Mouse (Mus musculus) lung, postnatal 0 days (tissue): ENCODE data around the gene Pds5b. TPM values are rescaled to one million over a fixed set of nuclear protein-coding genes. Genes with fewer than 3 reads are reported as not detected.
"Not testable (repeated sequence)": the region's sequence is repeated elsewhere in the genome, so short reads cannot be mapped to it uniquely, and the experiment has no call there.

Source experiments
- ATAC-seq: fragments of 200-750 bp; cut with Nextera tagmentation; 2 replicates; pipeline ENCODE4 v1.8.0; 2017; ENCODE audit warnings: moderate library complexity
- DNase-seq: peaks from one replicate; pipeline ENCODE4 v3.0.0-alpha.2; 2016; ENCODE audit warnings: low spot score
- H3K27ac ChIP-seq: fragments of 300-500 bp; sonication (generic); 2 replicates; pipeline ENCODE4 v1.5.1; 2014; ENCODE audit warnings: antibody characterized with exemption, mild to moderate bottlenecking, low read length, mixed read lengths
- H3K27me3 ChIP-seq: fragments of 300-500 bp; sonication (generic); replicated peaks from 2 replicates; pipeline ENCODE4 v1.6.1; 2014; ENCODE audit warnings: low read length, mixed read lengths; ENCODE audit not compliant: insufficient read depth
- H3K36me3 ChIP-seq: fragments of 300-500 bp; sonication (generic); 2 replicates; pipeline ENCODE4 v1.6.1; 2014; ENCODE audit warnings: low read length, mixed read lengths; ENCODE audit not compliant: insufficient read depth
- H3K4me1 ChIP-seq: fragments of 300-500 bp; sonication (generic); 2 replicates; pipeline ENCODE4 v1.6.1; 2014; ENCODE audit warnings: antibody characterized with exemption, low read depth, low read length, mixed read lengths; ENCODE audit not compliant: insufficient read depth
- H3K4me2 ChIP-seq: fragments of 300-500 bp; sonication (generic); replicated peaks from 2 replicates; pipeline ENCODE4 v1.6.1; 2014; ENCODE audit warnings: low read depth, mild to moderate bottlenecking, low read length, moderate library complexity, mixed read lengths
- H3K4me3 ChIP-seq: fragments of 300-500 bp; sonication (generic); 2 replicates; pipeline ENCODE4 v1.5.1; 2014; ENCODE audit warnings: low read depth, low read length
- H3K9ac ChIP-seq: fragments of 300-500 bp; sonication (generic); replicated peaks from 2 replicates; pipeline ENCODE4 v1.6.1; 2014; ENCODE audit warnings: low read depth, mild to moderate bottlenecking
- H3K9me3 ChIP-seq: fragments of 300-500 bp; sonication (generic); 2 replicates; pipeline ENCODE4 v1.6.1; 2016; ENCODE audit warnings: low read length, mixed read lengths
- CTCF ChIP-seq: IDR thresholded peaks from 2 replicates; pipeline ENCODE4 v1.5.1; 2016; ENCODE audit warnings: antibody characterized with exemption, mild to moderate bottlenecking
- EP300 ChIP-seq: IDR thresholded peaks from 2 replicates; pipeline ENCODE4 v1.6.1; 2016; ENCODE audit warnings: antibody characterized with exemption, mild to moderate bottlenecking, control low read depth
- WGBS: fragments of 180-500 bp; shearing (Covaris S2); extraction: QIAGEN DNeasy Blood & Tissue Kit; methylation state at CpG from one replicate; pipeline ENCODE4 v1.1.7; 2014; 5-methylcytosine and 5-hydroxymethylcytosine counted together
- polyA plus RNA-seq: library from polyadenylated mRNA; unstranded; fragments of >200 nt; fragmentation: Nextera tagmentation; extraction: Ambion mirVana; gene quantifications from 2 replicates; pipeline ENCODE4 v1.2.1, GENCODE M21; 2015

Pds5b gene
- polyA plus RNA-seq, 1 experiment from 2014 or later, result 10.2 TPM

- H3K4me2 ChIP-seq, result no peak overlapping the region
- no peak overlapping the region for H3K4me3 ChIP-seq
- H3K9ac ChIP-seq, result no peak overlapping the region
- no peaks in the 10 kb centered on the region for H3K9me3 ChIP-seq
- ATAC-seq, result no peak
- no peak overlapping the region for H3K27ac ChIP-seq
- DNase-seq, result no peak
- TF ChIP-seq CTCF (no peak), EP300 (no peak)
- H3K27me3 ChIP-seq, result no peaks in the 10 kb centered on the region
- H3K36me3 ChIP-seq, result no peaks in the 10 kb centered on the region
- no peaks in the 10 kb centered on the region for H3K4me1 ChIP-seq
These were observed 17.1 kb downstream of the Pds5b start for GRCm38 (mm10) chr5:150690685-150691084.

GRCm38 (mm10) chr5:150693277-150693676 is 19.7 kb downstream of the Pds5b start:
- Histone ChIP-seq H3K36me3 (no peaks in the 10 kb centered on the region), H3K4me3 (no peak overlapping the region), H3K4me1 (no peaks in the 10 kb centered on the region), H3K4me2 (no peak overlapping the region), H3K27ac (no peak overlapping the region), H3K9me3 (no peaks in the 10 kb centered on the region), H3K27me3 (no peaks in the 10 kb centered on the region), H3K9ac (no peak overlapping the region)
- DNase-seq, result no peak
- WGBS, result 70% methylated on average over 2 of the region's 2 CpGs
- TF ChIP-seq EP300 (no peak), CTCF (no peak)
- no peak for ATAC-seq

- no peak for ATAC-seq
- TF ChIP-seq CTCF (peak; percentile 68), EP300 (no peak)
- no peaks in the 10 kb centered on the region for H3K36me3 ChIP-seq
- H3K27ac ChIP-seq, result no peak overlapping the region
- DNase-seq, result peak; percentile 66
- H3K4me2 ChIP-seq, result no peak overlapping the region
- WGBS, result 49% methylated on average over 2 of the region's 2 CpGs
- no peaks in the 10 kb centered on the region for H3K27me3 ChIP-seq
- H3K9me3 ChIP-seq, result no peaks in the 10 kb centered on the region
- no peak overlapping the region for H3K9ac ChIP-seq
- no peaks in the 10 kb centered on the region for H3K4me1 ChIP-seq
- H3K4me3 ChIP-seq, result no peak overlapping the region
These were observed 29.2 kb downstream of the Pds5b start for GRCm38 (mm10) chr5:150702714-150703113.

DNA sequence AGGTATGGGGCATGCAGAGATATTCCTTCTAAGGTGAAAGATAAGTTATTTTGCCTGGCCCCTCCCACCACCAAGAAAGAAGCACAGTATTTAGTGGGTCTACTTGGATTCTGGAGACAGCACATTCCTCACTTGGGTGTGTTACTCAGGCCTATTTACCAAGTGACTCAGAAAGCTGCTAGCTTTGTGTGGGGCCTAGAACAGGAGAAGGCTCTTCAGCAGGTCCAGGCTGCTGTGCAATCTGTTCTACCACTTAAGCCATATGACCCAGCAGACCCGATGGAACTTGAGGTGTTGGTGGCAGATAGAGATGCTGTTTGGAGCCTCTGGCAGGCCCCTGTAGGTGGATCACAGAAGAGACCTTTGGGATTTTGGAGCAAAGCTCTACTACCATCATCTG is 33.1 kb downstream of the Pds5b start:
- not testable (repeated sequence) for H3K4me1 ChIP-seq, H3K4me3 ChIP-seq, ATAC-seq, H3K9ac ChIP-seq, H3K4me2 ChIP-seq, H3K27me3 ChIP-seq, H3K27ac ChIP-seq, H3K36me3 ChIP-seq, H3K9me3 ChIP-seq, DNase-seq
- WGBS, result 55% methylated on average over 1 of the region's 1 CpGs

DNA sequence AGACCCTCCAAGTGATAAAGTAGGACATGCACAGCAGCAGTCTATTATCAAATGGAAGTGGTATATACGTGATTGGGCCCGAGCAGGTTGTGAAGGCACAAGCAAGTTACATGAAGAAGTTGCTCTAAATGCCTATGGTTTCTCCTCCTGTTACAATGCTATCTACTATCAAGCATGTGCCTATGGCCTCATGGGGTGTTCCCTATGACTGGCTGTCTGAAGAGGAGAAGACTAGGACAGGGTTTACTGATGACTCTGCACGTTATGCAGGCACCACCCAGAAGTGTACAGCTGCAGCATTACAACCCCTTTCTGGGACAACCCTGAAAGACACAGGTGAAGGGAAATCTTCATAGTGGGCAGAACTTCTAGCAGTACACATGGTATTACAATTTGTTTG is 33.6 kb downstream of the Pds5b start:
- not testable (repeated sequence) for H3K4me3 ChIP-seq, H3K27me3 ChIP-seq, H3K4me2 ChIP-seq, H3K4me1 ChIP-seq, DNase-seq, H3K9me3 ChIP-seq, ATAC-seq, H3K9ac ChIP-seq, H3K36me3 ChIP-seq, H3K27ac ChIP-seq
- 95% methylated on average over 3 of the region's 3 CpGs for WGBS

GRCm38 (mm10) chr5:150711503-150711902 is 38.0 kb downstream of the Pds5b start:
- Histone ChIP-seq H3K36me3 (no peaks in the 10 kb centered on the region), H3K4me3 (no peak overlapping the region), H3K4me2 (no peak overlapping the region), H3K27me3 (no peaks in the 10 kb centered on the region), H3K27ac (no peak overlapping the region), H3K9ac (no peak overlapping the region), H3K9me3 (no peaks in the 10 kb centered on the region), H3K4me1 (peaks cover 8% of the 10 kb centered on the region; the same call in 1 of the 2 replicates)
- TF ChIP-seq CTCF (no peak), EP300 (no peak)
- 67% methylated on average over 4 of the region's 4 CpGs for WGBS
- ATAC-seq (no peak), DNase-seq (no peak)

GRCm38 (mm10) chr5:150713431-150713830 is 39.9 kb downstream of the Pds5b start:
- ATAC-seq (peak; percentile 68), DNase-seq (peak; percentile 80)
- Histone ChIP-seq H3K9ac (no peak overlapping the region), H3K36me3 (no peaks in the 10 kb centered on the region), H3K27me3 (no peaks in the 10 kb centered on the region), H3K4me2 (no peak overlapping the region), H3K4me3 (no peak overlapping the region), H3K9me3 (no peaks in the 10 kb centered on the region), H3K27ac (no peak overlapping the region), H3K4me1 (peaks cover 8% of the 10 kb centered on the region; the same call in 1 of the 2 replicates)
- TF ChIP-seq CTCF (no peak), EP300 (no peak)
